Mouse (Mus musculus): Measurements from ENCODE around the gene 1700113H08Rik. TPM values are rescaled to one million over a fixed set of nuclear protein-coding genes. Genes with fewer than 3 reads are reported as not detected.

The 1700113H08Rik gene
- total RNA-seq, 1 experiment from 2014 or later: not detected

DNA sequence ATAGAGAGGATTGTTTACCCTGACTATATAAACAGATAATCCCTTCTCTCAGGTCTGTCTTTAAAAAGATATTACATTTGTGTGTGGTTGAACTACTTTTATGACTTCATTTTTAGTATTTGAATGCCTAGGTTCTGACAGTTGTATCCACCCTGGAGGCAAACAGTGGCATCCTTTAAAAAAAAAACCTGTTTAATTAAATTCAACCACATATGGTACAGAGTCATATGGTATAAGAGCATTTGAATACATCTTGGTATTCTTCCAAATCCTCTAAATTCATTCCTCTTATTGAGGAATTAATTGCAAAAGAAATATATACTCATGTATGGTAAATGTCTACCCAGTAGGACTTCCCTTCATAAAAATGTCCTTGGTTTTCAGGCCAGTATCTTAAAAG, 217.2 kb downstream of the 1700113H08Rik start:
- ATAC-seq (replicated peaks in 1 of 2; ENCODE audit: insufficient read depth in 1 of 2, low FRiP score in 2 of 2, low TSS enrichment in 1 of 2, low read depth in 1 of 2, poor library complexity in 2 of 2, severe bottlenecking in 2 of 2): no peak

Other genes starting within 250 kb of the 1700113H08Rik start
- 0.06 and 6.3 TPM in 2 replicates for gene Stab2, start 50.0 kb upstream of the 1700113H08Rik start, total RNA-seq (2017)